Mouse (Mus musculus) liver, postnatal 0 days (tissue): Measurements from ENCODE around the gene Slco4c1.

Experiments used
- CTCF ChIP-seq: sonication (generic); IDR thresholded peaks from 2 replicates; pipeline ENCODE4 v1.5.1; 2016; ENCODE audit warnings: antibody characterized with exemption, low read depth
- EP300 ChIP-seq: IDR thresholded peaks from 2 replicates; pipeline ENCODE4 v1.6.1; 2016; ENCODE audit warnings: antibody characterized with exemption, low read depth, mild to moderate bottlenecking

DNA sequence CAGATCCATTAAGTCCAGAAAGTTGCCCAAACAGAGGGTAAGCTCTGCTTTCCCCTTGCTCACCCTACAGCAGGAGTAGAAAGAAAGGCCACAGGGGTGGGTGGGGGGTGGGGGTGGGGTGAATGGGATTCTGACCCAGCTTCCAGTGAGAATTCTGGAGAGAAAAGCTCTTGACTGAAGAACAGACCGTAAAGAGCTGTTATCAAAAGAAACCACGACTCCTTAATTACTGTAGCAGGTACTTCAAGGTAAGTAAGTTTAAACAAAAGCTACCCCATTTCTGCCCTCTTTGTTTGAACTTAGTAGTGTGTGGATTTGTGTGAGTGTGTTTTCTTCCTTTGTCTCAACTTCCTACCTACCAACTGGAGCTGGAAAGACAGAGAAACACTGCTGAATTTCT, 23.4 kb downstream of the Slco4c1 start:
- TF ChIP-seq CTCF = no peak
- no peak for TF ChIP-seq EP300
